Mouse (Mus musculus): Measurements from ENCODE around the gene Zbtb7b. TPM values are rescaled to one million over a fixed set of nuclear protein-coding genes. Genes with fewer than 3 reads are reported as not detected.

Gene Zbtb7b
- total and polyA plus RNA-seq, 3 experiments, result 11.9 to 34.2 (median 27.6) TPM

GRCm38 (mm10) chr3:89390699-89391662, 3.6 kb downstream of the Zbtb7b start (continued):
- TF ChIP-seq MAFK (IDR thresholded peaks at IDR 0.05; ENCODE audit: insufficient replicate concordance, low read length), result no peak

- Histone ChIP-seq H3K9ac (ENCODE audit: insufficient read depth, low read depth) (peak overlapping the region; percentile 97), H3K36me3 (replicated peaks in 1 of 2; ENCODE audit: control insufficient read depth in 1 of 2, insufficient read depth in 1 of 2, low read length in 1 of 2) (peaks cover 0 to 4% of the 10 kb centered on the region in 2 experiments), H3K4me1 (ENCODE audit: control insufficient read depth in 1 of 2, insufficient read depth in 2 of 2) (peaks cover 6 to 54% of the 10 kb centered on the region in 2 experiments), H3K27me3 (replicated peaks) (no peaks in the 10 kb centered on the region), H3K79me2 (replicated peaks; ENCODE audit: control insufficient read depth, extremely low read depth, insufficient read depth, poor library complexity, severe bottlenecking) (peaks cover 39% of the 10 kb centered on the region), H3K9me3 (replicated peaks; ENCODE audit: low read length) (no peaks in the 10 kb centered on the region), H3K4me2 (ENCODE audit: insufficient read depth, low read depth, poor library complexity, severe bottlenecking) (peak overlapping the region; percentile 79), H3K27ac (ENCODE audit: insufficient read depth, low read depth) (peak overlapping the region; percentile 99), H3K4me3 (replicated peaks in 1 of 3; ENCODE audit: low read depth in 2 of 3, low read length in 2 of 3, poor library complexity in 1 of 3) (peak overlapping the region; percentile 51 to 59 (median 54))
- in situ Hi-C loops (cut with MboI; ENCODE audit: low pct_ligation_motif_present, low pct_unique_long_range_greater_than_20kb, low sequenced_read_pairs), result no loop called here
- DNase-seq (ENCODE audit: extremely low read depth), result no peak
- no peak for TF ChIP-seq POLR2A (IDR thresholded peaks at IDR 0.05; ENCODE audit: low read depth, low read length)
- TF ChIP-seq IRF4 (IDR thresholded peaks at IDR 0.05; ENCODE audit: low read depth, low read length), result peak; percentile 74
- 0 out of 2 replicates have a peak, but pooled peaks have one; percentile 0 for TF ChIP-seq SIN3A (IDR thresholded peaks at IDR 0.05; ENCODE audit: low read length)
- no peak for TF ChIP-seq SMC3 (IDR thresholded peaks at IDR 0.05; ENCODE audit: low read depth, low read length)
- peak; percentile 7; the same call in 1 of the 2 replicates for TF ChIP-seq BHLHE40 (IDR thresholded peaks at IDR 0.05; ENCODE audit: low read depth, low read length)
- dilution Hi-C loops (cut with MboI; ENCODE audit: extremely low pct_ligation_motif_present, extremely low pct_unique_long_range_greater_than_20kb, low sequenced_read_pairs), result no loop called here
Observed at GRCm38 (mm10) chr3:89390111-89390515, 4.5 kb downstream of the Zbtb7b start.

- H3K9ac ChIP-seq (ENCODE audit: insufficient read depth, low read depth), result peak overlapping the region; percentile 97
- H3K27me3 ChIP-seq (replicated peaks), result no peaks in the 10 kb centered on the region
- dilution Hi-C loops (cut with MboI; ENCODE audit: extremely low pct_ligation_motif_present, extremely low pct_unique_long_range_greater_than_20kb, low sequenced_read_pairs) (no loop called here), in situ Hi-C loops (cut with MboI; ENCODE audit: low pct_ligation_motif_present, low pct_unique_long_range_greater_than_20kb, low sequenced_read_pairs) (no loop called here)
- peaks cover 4 to 10% of the 10 kb centered on the region in 2 experiments for H3K36me3 ChIP-seq (replicated peaks in 1 of 2; ENCODE audit: control insufficient read depth in 1 of 2, insufficient read depth in 1 of 2, low read length in 1 of 2)
- H3K27ac ChIP-seq (ENCODE audit: insufficient read depth, low read depth), result peak overlapping the region; percentile 99
- H3K4me3 ChIP-seq (replicated peaks in 1 of 3; ENCODE audit: low read depth in 2 of 3, low read length in 2 of 3, poor library complexity in 1 of 3), result peak overlapping the region; percentile 51 to 59 (median 54)
- H3K79me2 ChIP-seq (replicated peaks; ENCODE audit: control insufficient read depth, extremely low read depth, insufficient read depth, poor library complexity, severe bottlenecking), result peaks cover 49% of the 10 kb centered on the region
- peak; percentile 81 for DNase-seq (ENCODE audit: extremely low read depth)
- H3K4me1 ChIP-seq (ENCODE audit: control insufficient read depth in 1 of 2, insufficient read depth in 2 of 2), result peaks cover 12 to 62% of the 10 kb centered on the region in 2 experiments
- H3K9me3 ChIP-seq (replicated peaks; ENCODE audit: low read length), result no peaks in the 10 kb centered on the region
- H3K4me2 ChIP-seq (ENCODE audit: insufficient read depth, low read depth, poor library complexity, severe bottlenecking), result peak overlapping the region; percentile 79
- TF ChIP-seq CHD2 (IDR thresholded peaks at IDR 0.05; ENCODE audit: low read length) (no peak; the same call in 1 of the 2 replicates), POLR2AphosphoS2 (IDR thresholded peaks at IDR 0.05; ENCODE audit: low read depth, low read length) (no peak), USF1 (IDR thresholded peaks at IDR 0.05; ENCODE audit: low read depth, low read length) (no peak), GABPA (IDR thresholded peaks at IDR 0.05; ENCODE audit: insufficient replicate concordance, low read depth, low read length) (peak; percentile 78; the same call in 1 of the 2 replicates), ZNF384 (IDR thresholded peaks at IDR 0.05; ENCODE audit: low read depth, low read length) (no peak), SMC3 (IDR thresholded peaks at IDR 0.05; ENCODE audit: low read depth, low read length) (no peak), E2F4 (IDR thresholded peaks at IDR 0.05; ENCODE audit: insufficient replicate concordance, low read depth, low read length) (no peak), ZC3H11A (IDR thresholded peaks at IDR 0.05; ENCODE audit: low read depth, low read length) (no peak), BHLHE40 (IDR thresholded peaks at IDR 0.05; ENCODE audit: low read depth, low read length) (0 out of 2 replicates have a peak, but pooled peaks have one; percentile 22), ZKSCAN1 (IDR thresholded peaks at IDR 0.05; ENCODE audit: borderline replicate concordance, low read depth, low read length) (no peak), CTCF (conservative IDR thresholded peaks at IDR 0.05 in 1 of 2, IDR thresholded peaks at IDR 0.05 in 1 of 2; ENCODE audit: low read depth in 2 of 2, low read length in 2 of 2) (no peak), IRF4 (IDR thresholded peaks at IDR 0.05; ENCODE audit: low read depth, low read length) (no peak), EP300 (IDR thresholded peaks at IDR 0.05; ENCODE audit: low read length) (no peak; the same call in 1 of the 2 replicates), TBP (conservative IDR thresholded peaks at IDR 0.05; ENCODE audit: low read depth, low read length) (0 out of 2 replicates have a peak, but pooled peaks have one; percentile 54), RCOR1 (conservative IDR thresholded peaks at IDR 0.05; ENCODE audit: low read depth, low read length) (0 out of 2 replicates have a peak, but pooled peaks have one; percentile 8), ETS1 (conservative IDR thresholded peaks at IDR 0.05; ENCODE audit: low read depth, low read length) (no peak), ZMIZ1 (IDR thresholded peaks at IDR 0.05; ENCODE audit: low read depth, low read length) (peak; percentile 29; the same call in 1 of the 2 replicates), KAT2A (IDR thresholded peaks at IDR 0.05; ENCODE audit: insufficient replicate concordance, low read length) (peak; percentile 99), MYC (IDR thresholded peaks at IDR 0.05; ENCODE audit: low read depth, low read length) (peak; percentile 11; the same call in 1 of the 2 replicates), JUN (IDR thresholded peaks at IDR 0.05; ENCODE audit: insufficient read depth, low read depth, low read length) (no peak), UBTF (IDR thresholded peaks at IDR 0.05; ENCODE audit: low read depth, low read length) (no peak)
Observed at GRCm38 (mm10) chr3:89388901-89389740, 5.5 kb downstream of the Zbtb7b start.
